Mouse (Mus musculus) heart, adult 2 months (tissue): ENCODE data around the gene Plekha6. TPM values are rescaled to one million over a fixed set of nuclear protein-coding genes. Genes with fewer than 3 reads are reported as not detected.

Experiments used
- DNase-seq, 2 experiments: peaks; one replicate each; pipeline ENCODE4 v3.0.0; 2021
- H3K27ac ChIP-seq: fragments of 200-600 bp; 2 replicates; pipeline ENCODE4 v1.8.1; 2022
- H3K27me3 ChIP-seq: fragments of 200-500 bp; 2 replicates; pipeline ENCODE4 v1.6.1; 2012; ENCODE audit warnings: mild to moderate bottlenecking, low read length, inconsistent platforms, mixed read lengths; ENCODE audit not compliant: control insufficient read depth, insufficient read depth
- H3K36me3 ChIP-seq: fragments of 200-500 bp; 2 replicates; pipeline ENCODE4 v1.6.1; 2012; ENCODE audit warnings: low read length, inconsistent platforms; ENCODE audit not compliant: control insufficient read depth, insufficient read depth
- H3K4me1 ChIP-seq: fragments of 200-500 bp; 2 replicates; pipeline ENCODE4 v1.6.1; 2011; ENCODE audit warnings: low read length; ENCODE audit not compliant: control insufficient read depth, insufficient read depth
- H3K4me3 ChIP-seq: fragments of 200-600 bp; 2 replicates; pipeline ENCODE4 v1.8.1; 2022
- H3K79me2 ChIP-seq: fragments of 200-500 bp; replicated peaks from 2 replicates; pipeline ENCODE4 v1.6.1; 2012; ENCODE audit warnings: mild to moderate bottlenecking, inconsistent platforms, low read length, moderate library complexity, mixed read lengths; ENCODE audit not compliant: control insufficient read depth, insufficient read depth
- H3K9ac ChIP-seq: fragments of 200-500 bp; 2 replicates; pipeline ENCODE4 v1.6.1; 2012; ENCODE audit warnings: low read depth, mild to moderate bottlenecking, control low read depth, inconsistent platforms, low read length, mixed read lengths
- CTCF ChIP-seq: fragments of 200-600 bp; IDR thresholded peaks from 2 replicates; pipeline ENCODE4 v1.8.1; 2022; ENCODE audit warnings: antibody characterized with exemption, mild to moderate bottlenecking, moderate library complexity
- EP300 ChIP-seq: fragments of 200-500 bp; IDR thresholded peaks from 2 replicates; pipeline ENCODE4 v1.6.1; 2011; ENCODE audit warnings: low read depth, low read length, control low read depth; ENCODE audit not compliant: insufficient read depth
- POLR2A ChIP-seq: fragments of 200-500 bp; IDR thresholded peaks from 2 replicates; pipeline ENCODE4 v1.6.1; 2011; ENCODE audit warnings: mild to moderate bottlenecking, low read depth, low read length, control low read depth; ENCODE audit not compliant: insufficient read depth
- WGBS: fragments of 180-500 bp; shearing (Covaris S2); methylation state at CpG from one replicate; pipeline ENCODE4 v1.1.7; 2018; 5-methylcytosine and 5-hydroxymethylcytosine counted together
- intact Hi-C: fragments of 180-260 bp; cut with DNase I; formaldehyde crosslinking; loops from one replicate; pipeline ENCODE4 v1.15.1; 2025
- polyA plus RNA-seq: library from polyadenylated mRNA; depleted of rRNA; stranded (reverse); fragments of >200 nt; gene quantifications from 2 replicates; pipeline ENCODE4 v1.2.3, GENCODE M21; 2012
- total RNA-seq, 2 experiments: library from RNA; stranded (reverse); gene quantifications; 2 replicates each; pipeline ENCODE4 v1.2.3; 2021

Gene Plekha6
- total and polyA plus RNA-seq, 3 experiments = 51.0 to 67.5 (median 55.2) TPM

- WGBS = 79% methylated on average over 9 of the region's 9 CpGs
- H3K4me3 ChIP-seq = no peak overlapping the region
- intact Hi-C loops = no loop called here
- no peak overlapping the region for H3K9ac ChIP-seq
- no peaks in the 10 kb centered on the region for H3K4me1 ChIP-seq
- TF ChIP-seq CTCF (no peak), POLR2A (no peak), EP300 (no peak)
- H3K36me3 ChIP-seq = no peaks in the 10 kb centered on the region
- H3K27me3 ChIP-seq = no peaks in the 10 kb centered on the region; the same call in 1 of the 2 replicates
- no peaks in the 10 kb centered on the region for H3K79me2 ChIP-seq
- no peak overlapping the region for H3K27ac ChIP-seq
- DNase-seq = no peak
These were observed 7.3 kb downstream of the Plekha6 start for GRCm38 (mm10) chr1:133171357-133171756.

DNA sequence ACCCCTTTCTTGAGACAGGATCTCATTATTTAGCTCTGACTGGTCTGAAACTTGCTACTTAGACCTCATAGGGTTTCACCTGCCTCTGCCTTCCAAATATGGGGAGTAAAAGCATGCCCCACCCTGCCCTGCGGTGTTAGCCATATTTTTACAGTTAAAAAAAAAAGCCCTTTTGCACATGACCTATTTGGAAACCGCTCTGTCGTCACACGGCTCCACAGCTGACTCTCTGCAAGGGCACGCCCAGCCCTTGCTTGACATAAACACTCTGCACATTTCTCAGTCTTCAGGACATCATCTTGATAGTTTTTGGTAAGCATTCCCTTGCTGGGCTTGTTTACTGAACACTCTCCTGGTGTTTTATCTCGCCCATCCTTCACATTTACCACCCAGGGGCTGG, 11.1 kb downstream of the Plekha6 start:
- no peaks in the 10 kb centered on the region for H3K36me3 ChIP-seq
- no peak overlapping the region for H3K4me3 ChIP-seq
- H3K4me1 ChIP-seq = 0 out of 2 replicates have a peak, but pooled peaks cover 1% of the 10 kb centered on the region
- H3K27ac ChIP-seq = no peak overlapping the region
- intact Hi-C loops = loop anchor here (5.0 kb wide), 1 partner anchor 437 kb away; the partner anchor contains the start of gene Snrpe
- H3K9ac ChIP-seq = no peak overlapping the region
- DNase-seq = no peak
- no peaks in the 10 kb centered on the region for H3K79me2 ChIP-seq
- H3K27me3 ChIP-seq = no peaks in the 10 kb centered on the region; the same call in 1 of the 2 replicates
- no peak for TF ChIP-seq EP300
- TF ChIP-seq POLR2A = no peak
- TF ChIP-seq CTCF = no peak
- WGBS = 59% methylated on average over 6 of the region's 6 CpGs

- Histone ChIP-seq H3K4me3 (no peak overlapping the region), H3K27ac (no peak overlapping the region), H3K4me1 (0 out of 2 replicates have a peak, but pooled peaks cover 1% of the 10 kb centered on the region), H3K36me3 (no peaks in the 10 kb centered on the region), H3K9ac (no peak overlapping the region), H3K79me2 (no peaks in the 10 kb centered on the region), H3K27me3 (no peaks in the 10 kb centered on the region)
- DNase-seq = peak; percentile 62 to 72
- intact Hi-C loops = loop anchor here (1.0 to 5.0 kb wide), 3 partner anchors 130 to 435 kb away; partner anchors contain the start of gene Snrpe
- peak; percentile 96 for TF ChIP-seq EP300
- TF ChIP-seq POLR2A = no peak
- TF ChIP-seq CTCF = peak; percentile 98
- 34% methylated on average over 8 of the region's 8 CpGs for WGBS
These were observed 13.6 kb downstream of the Plekha6 start for GRCm38 (mm10) chr1:133177480-133178172.

GRCm38 (mm10) chr1:133178732-133179440, 14.9 kb downstream of the Plekha6 start:
- Histone ChIP-seq H3K27ac (no peak overlapping the region), H3K36me3 (no peaks in the 10 kb centered on the region), H3K27me3 (no peaks in the 10 kb centered on the region), H3K4me1 (0 out of 2 replicates have a peak, but pooled peaks cover 1% of the 10 kb centered on the region), H3K4me3 (no peak overlapping the region), H3K79me2 (no peaks in the 10 kb centered on the region), H3K9ac (no peak overlapping the region)
- intact Hi-C loops = loop anchor here (5.0 kb wide), 1 partner anchor 433 kb away; the partner anchor contains the start of gene Snrpe
- WGBS = 52% methylated on average over 11 of the region's 11 CpGs
- peak; percentile 45 to 67 for DNase-seq
- TF ChIP-seq POLR2A = no peak

DNA sequence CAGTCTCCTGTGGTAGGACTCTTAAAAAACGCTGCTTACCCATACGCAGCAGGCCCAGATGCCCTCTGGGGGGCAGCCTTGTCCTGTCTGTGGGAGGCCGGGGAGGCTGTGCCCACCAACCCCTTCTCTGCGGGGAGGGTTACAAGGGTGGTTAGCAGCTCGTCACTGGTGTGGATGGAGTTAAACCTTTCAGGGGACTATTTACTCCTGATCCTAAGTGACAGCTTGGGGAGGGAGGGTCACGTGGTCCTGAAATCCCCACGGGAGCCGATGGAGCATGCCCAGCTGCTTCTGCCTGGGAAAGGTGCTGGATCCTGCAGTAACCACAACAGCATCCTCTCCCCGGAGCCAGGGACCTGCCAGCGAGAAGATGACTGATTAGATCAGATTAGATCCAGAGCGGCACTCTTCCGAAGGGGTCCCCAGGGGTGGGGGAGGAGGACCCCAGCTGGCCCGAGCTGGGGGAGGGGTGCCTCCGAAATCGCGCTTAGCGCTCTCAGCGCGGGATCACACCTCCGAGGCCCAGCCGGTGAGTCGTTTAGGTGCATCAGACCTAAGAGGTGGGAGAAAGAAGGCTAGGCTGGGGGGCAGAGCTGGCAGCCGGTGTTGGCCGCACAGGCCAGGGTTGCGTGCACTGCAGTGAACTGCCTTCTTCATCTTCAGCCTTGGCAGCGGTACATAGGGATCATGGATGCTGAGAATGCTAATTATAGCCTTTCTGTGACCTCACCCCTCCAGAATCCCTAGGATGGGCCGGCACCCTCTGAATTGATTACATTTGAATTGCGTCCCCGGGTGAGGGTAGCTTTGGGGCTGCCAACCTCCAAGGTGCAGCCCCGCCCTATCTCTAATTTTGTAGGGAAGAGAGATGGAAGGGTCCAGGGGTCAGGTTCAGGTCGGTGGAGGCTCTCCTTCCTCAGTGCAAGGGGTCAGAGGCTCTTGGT, 17.3 kb downstream of the Plekha6 start:
- Histone ChIP-seq H3K27me3 (no peaks in the 10 kb centered on the region), H3K79me2 (no peaks in the 10 kb centered on the region), H3K4me1 (0 out of 2 replicates have a peak, but pooled peaks cover 1% of the 10 kb centered on the region), H3K9ac (peak overlapping the region; percentile 20), H3K4me3 (peak overlapping the region; percentile 45), H3K36me3 (no peaks in the 10 kb centered on the region), H3K27ac (peak overlapping the region; percentile 47)
- WGBS = 1% methylated on average over 31 of the region's 31 CpGs
- TF ChIP-seq EP300 (peak; percentile 68; the same call in 1 of the 2 replicates), CTCF (peak; percentile 98; the same call in 1 of the 2 replicates), POLR2A (no peak)
- intact Hi-C loops = loop anchor here (1.0 to 5.0 kb wide), 3 partner anchors 46 to 126 kb away; no protein-coding TSS in a partner anchor
- DNase-seq = peak; percentile 75 to 84
